9 mouse cellular contexts compared by ENCODE assay signal in the genomic region with DNA sequence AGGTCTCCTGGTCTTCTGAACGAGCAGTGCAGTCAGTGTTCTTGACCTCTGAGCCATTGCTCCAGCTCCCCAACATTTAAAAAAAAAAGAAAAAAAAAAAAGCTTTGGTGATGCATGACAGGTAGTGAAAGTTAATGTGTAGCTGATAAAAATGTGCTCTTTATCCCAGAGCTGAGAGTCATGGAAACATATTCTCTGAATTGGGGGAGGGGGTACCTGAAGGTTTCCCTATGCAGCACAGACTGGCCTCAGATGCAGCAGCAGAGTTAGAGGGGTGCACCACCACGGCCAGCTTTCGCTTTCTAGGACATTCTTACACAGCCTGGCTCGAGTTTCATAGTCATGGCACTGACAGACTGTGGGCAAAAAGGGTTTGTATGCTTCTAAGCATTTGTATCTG.
A peak's percentile ranks its signal among the peaks of the same experiment; 100 is the strongest.
DNase-seq lines count a peak whose midpoint lies in the region; ATAC-seq lines count a peak whose summit lies in the region.
"Had no signal": no experiment of that assay in that cellular context is flagged by ENCODE, and none has a peak within 500 bp of the region (broad histone marks: within the 10 kb centered on the region; RNA-seq: fewer than 3 reads in every experiment).

No protein-coding gene starts in this region.

- H3K27me3 ChIP-seq in heart, embryonic 13.5 days (replicated peaks), result no peaks in the 10 kb centered on the region
- H3K27me3 ChIP-seq in hindbrain, embryonic 12.5 days, result no peaks in the 10 kb centered on the region
- no peaks in the 10 kb centered on the region for H3K27me3 ChIP-seq in liver, embryonic 12.5 days (replicated peaks)
- H3K27me3 ChIP-seq: CH12.LX had no signal

- H3K4me3 ChIP-seq in heart, embryonic 13.5 days, result no peak overlapping the region
- no peak overlapping the region for H3K4me3 ChIP-seq in hindbrain, embryonic 12.5 days
- no peak overlapping the region for H3K4me3 ChIP-seq in liver, embryonic 12.5 days

- 61% methylated on average over 4 of the region's 4 CpGs for WGBS in heart, embryonic 13.5 days
- 59% methylated on average over 4 of the region's 4 CpGs for WGBS in hindbrain, embryonic 12.5 days
- WGBS in liver, embryonic 12.5 days (ENCODE audit: insufficient replicate concordance), result 51% methylated on average over 4 of the region's 4 CpGs

- H3K36me3 ChIP-seq in heart, embryonic 13.5 days, result peaks cover 4% of the 10 kb centered on the region; the same call in 1 of the 2 replicates
- H3K36me3 ChIP-seq in hindbrain, embryonic 12.5 days, result 0 out of 2 replicates have a peak, but pooled peaks cover 8% of the 10 kb centered on the region
- H3K36me3 ChIP-seq in liver, embryonic 12.5 days, result peaks cover 18% of the 10 kb centered on the region

- H3K4me2 ChIP-seq in heart, embryonic 13.5 days, result no peak overlapping the region
- H3K4me2 ChIP-seq in hindbrain, embryonic 12.5 days (replicated peaks), result no peak overlapping the region
- no peak overlapping the region for H3K4me2 ChIP-seq in liver, embryonic 12.5 days

- H3K27ac ChIP-seq in heart, embryonic 13.5 days (replicated peaks), result peak overlapping the region; percentile 89
- peak overlapping the region; percentile 64 for H3K27ac ChIP-seq in hindbrain, embryonic 12.5 days
- peak overlapping the region; percentile 74 for H3K27ac ChIP-seq in liver, embryonic 12.5 days

- H3K9ac ChIP-seq in heart, embryonic 13.5 days, result peak overlapping the region; percentile 8; the same call in 1 of the 2 replicates
- no peak overlapping the region for H3K9ac ChIP-seq in hindbrain, embryonic 12.5 days
- no peak overlapping the region for H3K9ac ChIP-seq in liver, embryonic 12.5 days

- ATAC-seq in heart, embryonic 13.5 days (ENCODE audit: extremely low read depth, insufficient number of reproducible peaks, low FRiP score, low TSS enrichment), result no peak
- no peak for ATAC-seq in hindbrain, embryonic 12.5 days (ENCODE audit: low FRiP score)
- ATAC-seq in liver, embryonic 12.5 days, result no peak

- no peak for DNase-seq in heart, adult 9 months (ENCODE audit: low spot score in 2 of 2)
- peak; percentile 36 for DNase-seq in 416B (ENCODE audit: low read depth)
- no peak for DNase-seq in urinary bladder, postnatal 4 days (ENCODE audit: low spot score in 2 of 2)
- DNase-seq in cerebellum, adult 11 months, result no peak
- no peak for DNase-seq in thymus, postnatal 10 days (ENCODE audit: low spot score in 2 of 2)

- no peaks in the 10 kb centered on the region for H3K9me3 ChIP-seq in heart, embryonic 13.5 days
- H3K9me3 ChIP-seq in hindbrain, embryonic 12.5 days (replicated peaks), result no peaks in the 10 kb centered on the region
- no peaks in the 10 kb centered on the region for H3K9me3 ChIP-seq in liver, embryonic 12.5 days (replicated peaks)

- peaks cover 87% of the 10 kb centered on the region for H3K4me1 ChIP-seq in heart, embryonic 13.5 days
- H3K4me1 ChIP-seq in hindbrain, embryonic 12.5 days, result peaks cover 67% of the 10 kb centered on the region
- H3K4me1 ChIP-seq in liver, embryonic 12.5 days, result peaks cover 97% of the 10 kb centered on the region
